ENCODE assay signal across 8 mouse cellular contexts in genomic region chr13:98890137-98890870, GRCm38 (mm10). TPM values are rescaled to one million over a fixed set of nuclear protein-coding genes. Genes with fewer than 3 reads are reported as not detected.
DNase-seq lines count a peak whose midpoint lies in the region; ATAC-seq lines count a peak whose summit lies in the region.

No protein-coding gene starts in this region.

- peaks cover 25% of the 10 kb centered on the region for H3K4me1 ChIP-seq in intestine, embryonic 14.5 days (replicated peaks; ENCODE audit: control insufficient read depth, insufficient read depth, low read length)
- peaks cover 36% of the 10 kb centered on the region for H3K4me1 ChIP-seq in limb, embryonic 13.5 days
- peaks cover 49% of the 10 kb centered on the region for H3K4me1 ChIP-seq in midbrain, embryonic 13.5 days (replicated peaks)

- peak; percentile 9 to 54 for DNase-seq in layer of hippocampus, adult 18-20 months (ENCODE audit: low spot score in 2 of 2)
- DNase-seq in layer of hippocampus, adult 8-10 months (ENCODE audit: low spot score in 2 of 2): no peak
- DNase-seq in embryo, embryonic 10.5 days (ENCODE audit: low spot score): peak; percentile 65
- peak; percentile 67 for DNase-seq in gastrocnemius, postnatal 25 days
- peak; percentile 82 for DNase-seq in intestine, embryonic 14.5 days (ENCODE audit: low spot score)
- peak; percentile 60 for DNase-seq in spleen, adult 12 weeks (ENCODE audit: low spot score)

- peak; percentile 74 for ATAC-seq in intestine, embryonic 14.5 days (replicated peaks; ENCODE audit: low FRiP score, low TSS enrichment, low read depth)
- ATAC-seq in limb, embryonic 13.5 days (ENCODE audit: low FRiP score, low read depth): peak; percentile 74
- peak; percentile 74 for ATAC-seq in midbrain, embryonic 13.5 days

- H3K27me3 ChIP-seq in intestine, embryonic 14.5 days (replicated peaks; ENCODE audit: control insufficient read depth, insufficient read depth, low read length): no peaks in the 10 kb centered on the region
- no peaks in the 10 kb centered on the region for H3K27me3 ChIP-seq in limb, embryonic 13.5 days
- no peaks in the 10 kb centered on the region for H3K27me3 ChIP-seq in midbrain, embryonic 13.5 days

- peak overlapping the region; percentile 87 for H3K9ac ChIP-seq in intestine, embryonic 14.5 days (ENCODE audit: low read length)
- peak overlapping the region; percentile 88 for H3K9ac ChIP-seq in limb, embryonic 13.5 days
- H3K9ac ChIP-seq in midbrain, embryonic 13.5 days (replicated peaks): peak overlapping the region; percentile 89

- H3K36me3 ChIP-seq in intestine, embryonic 14.5 days (ENCODE audit: control insufficient read depth, insufficient read depth, low read length): peaks cover 34% of the 10 kb centered on the region
- peaks cover 27% of the 10 kb centered on the region for H3K36me3 ChIP-seq in limb, embryonic 13.5 days
- peaks cover 22% of the 10 kb centered on the region for H3K36me3 ChIP-seq in midbrain, embryonic 13.5 days

- H3K9me3 ChIP-seq in intestine, embryonic 14.5 days (ENCODE audit: control insufficient read depth, low read length): no peaks in the 10 kb centered on the region
- no peaks in the 10 kb centered on the region for H3K9me3 ChIP-seq in limb, embryonic 13.5 days
- H3K9me3 ChIP-seq in midbrain, embryonic 13.5 days: no peaks in the 10 kb centered on the region

- WGBS in intestine, embryonic 14.5 days: 2% methylated on average over 70 of the region's 71 CpGs
- WGBS in limb, embryonic 13.5 days: under 1% methylated on average over 67 of the region's 71 CpGs
- under 1% methylated on average over 62 of the region's 71 CpGs for WGBS in midbrain, embryonic 13.5 days

- H3K27ac ChIP-seq in intestine, embryonic 14.5 days (ENCODE audit: low read depth): peak overlapping the region; percentile 98
- peak overlapping the region; percentile 98 for H3K27ac ChIP-seq in limb, embryonic 13.5 days
- peak overlapping the region; percentile 92 for H3K27ac ChIP-seq in midbrain, embryonic 13.5 days

- peak overlapping the region; percentile 70 for H3K4me2 ChIP-seq in intestine, embryonic 14.5 days (ENCODE audit: low read length)
- peak overlapping the region; percentile 86 for H3K4me2 ChIP-seq in limb, embryonic 13.5 days (replicated peaks)
- H3K4me2 ChIP-seq in midbrain, embryonic 13.5 days (replicated peaks): peak overlapping the region; percentile 95

- peak overlapping the region; percentile 82 for H3K4me3 ChIP-seq in intestine, embryonic 14.5 days (ENCODE audit: low read depth, low read length)
- peak overlapping the region; percentile 79 for H3K4me3 ChIP-seq in limb, embryonic 13.5 days
- H3K4me3 ChIP-seq in midbrain, embryonic 13.5 days (replicated peaks): peak overlapping the region; percentile 88

RNA-seq across cellular contexts. Expression of gene Tnpo1, which starts 35.9 kb away (rescaled TPM):
- total RNA-seq in layer of hippocampus, adult 18-20 months (2021): 10 to 100 TPM; 67.0 to 67.5 TPM
- 10 to 100 TPM; 62.4 to 73.5 (median 71.6) TPM for total RNA-seq in layer of hippocampus, adult 8-10 months (2022)
- 10 to 100 TPM; 33.5 to 33.8 TPM for total RNA-seq in gastrocnemius, postnatal 25 days (2021)
- 51.1 and 53.1 TPM in 2 replicates for polyA plus RNA-seq in intestine, embryonic 14.5 days (2014; fragmentation: Nextera tagmentation; extraction: Ambion mirVana)
- 61.5 and 66.3 TPM in 2 replicates for polyA plus RNA-seq in limb, embryonic 13.5 days (2015; fragmentation: Nextera tagmentation; extraction: Ambion mirVana)
- 70.3 and 71.4 TPM in 2 replicates for polyA plus RNA-seq in midbrain, embryonic 13.5 days (2015; fragmentation: Nextera tagmentation; extraction: Ambion mirVana)

Comparison
In these comparisons a context has a peak if more than half of its experiments do, and no peak if none do; other contexts are left out.
1. DNase-seq: peak in layer of hippocampus, adult 18-20 months (2 of 2), embryo, embryonic 10.5 days (single experiment), gastrocnemius, postnatal 25 days (single experiment), intestine, embryonic 14.5 days (single experiment) and spleen, adult 12 weeks (single experiment); none in layer of hippocampus, adult 8-10 months (0 of 2).
2. Peak in every context shown above with its lines, with median percentiles within 50 percentile points of each other: ATAC-seq, H3K27ac ChIP-seq, H3K4me2 ChIP-seq, H3K4me3 ChIP-seq and H3K9ac ChIP-seq.